Mouse (Mus musculus): ENCODE measurements around the gene Abcg2. TPM values are rescaled to one million over a fixed set of nuclear protein-coding genes. Genes with fewer than 3 reads are reported as not detected.

Abcg2 gene
- polyA plus RNA-seq, 1 experiment = 7.0 TPM

- no peaks in the 10 kb centered on the region for H3K27me3 ChIP-seq (replicated peaks)
- no peak for TF ChIP-seq FLI1 (IDR thresholded peaks at IDR 0.05; ENCODE audit: low read length)
- TF ChIP-seq GATA1 (IDR thresholded peaks at IDR 0.05; ENCODE audit: borderline replicate concordance, low read length) = no peak
- H3K4me1 ChIP-seq = 0 out of 2 replicates have a peak, but pooled peaks cover 2% of the 10 kb centered on the region
- peaks cover 51% of the 10 kb centered on the region for H3K36me3 ChIP-seq (replicated peaks; ENCODE audit: low read length)
- H3K4me3 ChIP-seq (replicated peaks) = no peak overlapping the region
- no peaks in the 10 kb centered on the region for H3K9me3 ChIP-seq
Measured at GRCm38 (mm10) chr6:58678530-58678929, 94.2 kb downstream of the Abcg2 start.

- TF ChIP-seq GATA1 (IDR thresholded peaks at IDR 0.05; ENCODE audit: borderline replicate concordance, low read length) = no peak
- no peak for TF ChIP-seq FLI1 (IDR thresholded peaks at IDR 0.05; ENCODE audit: low read length)
- Histone ChIP-seq H3K4me1 (no peaks in the 10 kb centered on the region), H3K9me3 (no peaks in the 10 kb centered on the region), H3K4me3 (replicated peaks) (no peak overlapping the region), H3K27me3 (replicated peaks) (no peaks in the 10 kb centered on the region), H3K36me3 (replicated peaks; ENCODE audit: low read length) (peaks cover 46% of the 10 kb centered on the region)
Measured at GRCm38 (mm10) chr6:58691584-58691983, 107.3 kb downstream of the Abcg2 start.

GRCm38 (mm10) chr6:58694257-58694656 is 109.9 kb downstream of the Abcg2 start:
- Histone ChIP-seq H3K27me3 (replicated peaks) (no peaks in the 10 kb centered on the region), H3K36me3 (replicated peaks; ENCODE audit: low read length) (peaks cover 40% of the 10 kb centered on the region), H3K4me1 (no peaks in the 10 kb centered on the region), H3K9me3 (no peaks in the 10 kb centered on the region), H3K4me3 (replicated peaks) (no peak overlapping the region)
- no peak for TF ChIP-seq GATA1 (IDR thresholded peaks at IDR 0.05; ENCODE audit: borderline replicate concordance, low read length)
- no peak for TF ChIP-seq FLI1 (IDR thresholded peaks at IDR 0.05; ENCODE audit: low read length)

- no peak for TF ChIP-seq GATA1 (IDR thresholded peaks at IDR 0.05; ENCODE audit: borderline replicate concordance, low read length)
- TF ChIP-seq FLI1 (IDR thresholded peaks at IDR 0.05; ENCODE audit: low read length) = no peak
- Histone ChIP-seq H3K36me3 (replicated peaks; ENCODE audit: low read length) (peaks cover 35% of the 10 kb centered on the region), H3K4me1 (no peaks in the 10 kb centered on the region), H3K27me3 (replicated peaks) (no peaks in the 10 kb centered on the region), H3K9me3 (no peaks in the 10 kb centered on the region), H3K4me3 (replicated peaks) (no peak overlapping the region)
Measured at GRCm38 (mm10) chr6:58694765-58695164, 110.4 kb downstream of the Abcg2 start.

- no peaks in the 10 kb centered on the region for H3K36me3 ChIP-seq (replicated peaks; ENCODE audit: low read length)
- no peak for TF ChIP-seq FLI1 (IDR thresholded peaks at IDR 0.05; ENCODE audit: low read length)
- H3K27me3 ChIP-seq (replicated peaks) = no peaks in the 10 kb centered on the region
- H3K4me3 ChIP-seq (replicated peaks) = no peak overlapping the region
- no peaks in the 10 kb centered on the region for H3K9me3 ChIP-seq
- H3K4me1 ChIP-seq = peaks cover 15% of the 10 kb centered on the region
Measured at GRCm38 (mm10) chr6:58710369-58710768, 126.0 kb downstream of the Abcg2 start.

GRCm38 (mm10) chr6:58711909-58712308 is 127.6 kb downstream of the Abcg2 start:
- Histone ChIP-seq H3K36me3 (replicated peaks; ENCODE audit: low read length) (no peaks in the 10 kb centered on the region), H3K4me1 (peaks cover 15% of the 10 kb centered on the region), H3K27me3 (replicated peaks) (no peaks in the 10 kb centered on the region), H3K9me3 (no peaks in the 10 kb centered on the region), H3K4me3 (replicated peaks) (no peak overlapping the region)
- TF ChIP-seq FLI1 (IDR thresholded peaks at IDR 0.05; ENCODE audit: low read length) (no peak), GATA1 (IDR thresholded peaks at IDR 0.05; ENCODE audit: borderline replicate concordance, low read length) (no peak)

- no peaks in the 10 kb centered on the region for H3K9me3 ChIP-seq
- peaks cover 17% of the 10 kb centered on the region for H3K4me1 ChIP-seq
- TF ChIP-seq FLI1 (IDR thresholded peaks at IDR 0.05; ENCODE audit: low read length) (no peak), GATA1 (IDR thresholded peaks at IDR 0.05; ENCODE audit: borderline replicate concordance, low read length) (no peak)
- H3K4me3 ChIP-seq (replicated peaks) = no peak overlapping the region
- H3K36me3 ChIP-seq (replicated peaks; ENCODE audit: low read length) = no peaks in the 10 kb centered on the region
- H3K27me3 ChIP-seq (replicated peaks) = no peaks in the 10 kb centered on the region
Measured at GRCm38 (mm10) chr6:58733851-58734250, 149.5 kb downstream of the Abcg2 start.

- peak overlapping the region; percentile 4 for H3K4me3 ChIP-seq (replicated peaks)
- TF ChIP-seq GATA1 (IDR thresholded peaks at IDR 0.05; ENCODE audit: borderline replicate concordance, low read length) (no peak), FLI1 (IDR thresholded peaks at IDR 0.05; ENCODE audit: low read length) (no peak)
Measured at GRCm38 (mm10) chr6:58735090-58735489, 150.8 kb downstream of the Abcg2 start.

More at GRCm38 (mm10) chr6:58735090-58735489, 150.8 kb downstream of the Abcg2 start:
- H3K27me3 ChIP-seq (replicated peaks) = no peaks in the 10 kb centered on the region
- H3K4me1 ChIP-seq = peaks cover 17% of the 10 kb centered on the region
- H3K9me3 ChIP-seq = no peaks in the 10 kb centered on the region
- no peaks in the 10 kb centered on the region for H3K36me3 ChIP-seq (replicated peaks; ENCODE audit: low read length)

Other genes starting within 250 kb of the Abcg2 start
- not detected in 2 replicates for gene Vmn1r30, start 141.1 kb upstream of the Abcg2 start, polyA plus RNA-seq (2012; ENCODE audit: insufficient read depth, low replicate concordance)
- not detected in 2 replicates for gene Vmn1r31, start 109.2 kb upstream of the Abcg2 start, polyA plus RNA-seq (2012; ENCODE audit: insufficient read depth, low replicate concordance)
- gene Herc3, start 246.9 kb downstream of the Abcg2 start, polyA plus RNA-seq (2012; ENCODE audit: insufficient read depth, low replicate concordance) = 0.39 and 1.00 TPM in 2 replicates

All from megakaryocyte, embryonic 14.5 days (primary cell).